Mouse (Mus musculus): ENCODE data around the gene Gm44503.

- TF ChIP-seq POLR2A (IDR thresholded peaks at IDR 0.05; ENCODE audit: low read depth, low read length) (no peak), CTCF (IDR thresholded peaks at IDR 0.05; ENCODE audit: extremely low read depth, insufficient read depth, insufficient read length, insufficient replicate concordance) (no peak)
Measured at GRCm38 (mm10) chr9:72972435-72972834, 13.8 kb downstream of the Gm44503 start.

All from spleen, adult 2 months (tissue).